Mouse (Mus musculus): ENCODE data around the gene Pank4. TPM values are rescaled to one million over a fixed set of nuclear protein-coding genes. Genes with fewer than 3 reads are reported as not detected.

Pank4 gene
- polyA plus RNA-seq, 1 experiment from 2014 or later: 46.7 TPM

GRCm38 (mm10) chr4:155018601-155019335, 54.8 kb downstream of the Pank4 start:
- Histone ChIP-seq H3K36me3 (replicated peaks) (no peaks in the 10 kb centered on the region), H3K4me2 (peak overlapping the region; percentile 49), H3K27ac (peak overlapping the region; percentile 9; the same call in 1 of the 2 replicates), H3K9ac (peak overlapping the region; percentile 17; the same call in 1 of the 2 replicates), H3K9me3 (no peaks in the 10 kb centered on the region), H3K27me3 (peaks cover 24% of the 10 kb centered on the region), H3K4me1 (peaks cover 72% of the 10 kb centered on the region), H3K4me3 (replicated peaks) (peak overlapping the region; percentile 25)
- peak; percentile 61; the same call in 1 of the 2 replicates for ATAC-seq (ENCODE audit: low FRiP score)
- WGBS: 5% methylated on average over 15 of the region's 15 CpGs

- WGBS: under 1% methylated on average over 10 of the region's 10 CpGs
- no peaks in the 10 kb centered on the region for H3K9me3 ChIP-seq
- H3K4me2 ChIP-seq: peak overlapping the region; percentile 49
- H3K4me3 ChIP-seq (replicated peaks): peak overlapping the region; percentile 25
- ATAC-seq (ENCODE audit: low FRiP score): peak; percentile 62; the same call in 1 of the 2 replicates
- H3K27ac ChIP-seq: peak overlapping the region; percentile 33
- peaks cover 19% of the 10 kb centered on the region for H3K27me3 ChIP-seq
- H3K36me3 ChIP-seq (replicated peaks): no peaks in the 10 kb centered on the region
- peak overlapping the region; percentile 17; the same call in 1 of the 2 replicates for H3K9ac ChIP-seq
- H3K4me1 ChIP-seq: peaks cover 71% of the 10 kb centered on the region
Measured at GRCm38 (mm10) chr4:155019336-155019847, 55.5 kb downstream of the Pank4 start.

GRCm38 (mm10) chr4:155020141-155020540, 56.2 kb downstream of the Pank4 start:
- Histone ChIP-seq H3K9ac (no peak overlapping the region), H3K4me1 (peaks cover 77% of the 10 kb centered on the region), H3K4me3 (replicated peaks) (no peak overlapping the region), H3K36me3 (replicated peaks) (no peaks in the 10 kb centered on the region), H3K4me2 (no peak overlapping the region), H3K27me3 (peaks cover 19% of the 10 kb centered on the region), H3K27ac (peak overlapping the region; percentile 33), H3K9me3 (no peaks in the 10 kb centered on the region)
- no peak for ATAC-seq (ENCODE audit: low FRiP score)
- 80% methylated on average over 1 of the region's 1 CpGs for WGBS

GRCm38 (mm10) chr4:155020813-155021212, 56.9 kb downstream of the Pank4 start:
- no peak overlapping the region for H3K4me2 ChIP-seq
- no peaks in the 10 kb centered on the region for H3K9me3 ChIP-seq
- peaks cover 19% of the 10 kb centered on the region for H3K27me3 ChIP-seq
- no peak overlapping the region for H3K27ac ChIP-seq
- 48% methylated on average over 9 of the region's 9 CpGs for WGBS
- H3K36me3 ChIP-seq (replicated peaks): no peaks in the 10 kb centered on the region
- no peak overlapping the region for H3K9ac ChIP-seq
- ATAC-seq (ENCODE audit: low FRiP score): no peak
- peaks cover 76% of the 10 kb centered on the region for H3K4me1 ChIP-seq
- H3K4me3 ChIP-seq (replicated peaks): no peak overlapping the region

DNA sequence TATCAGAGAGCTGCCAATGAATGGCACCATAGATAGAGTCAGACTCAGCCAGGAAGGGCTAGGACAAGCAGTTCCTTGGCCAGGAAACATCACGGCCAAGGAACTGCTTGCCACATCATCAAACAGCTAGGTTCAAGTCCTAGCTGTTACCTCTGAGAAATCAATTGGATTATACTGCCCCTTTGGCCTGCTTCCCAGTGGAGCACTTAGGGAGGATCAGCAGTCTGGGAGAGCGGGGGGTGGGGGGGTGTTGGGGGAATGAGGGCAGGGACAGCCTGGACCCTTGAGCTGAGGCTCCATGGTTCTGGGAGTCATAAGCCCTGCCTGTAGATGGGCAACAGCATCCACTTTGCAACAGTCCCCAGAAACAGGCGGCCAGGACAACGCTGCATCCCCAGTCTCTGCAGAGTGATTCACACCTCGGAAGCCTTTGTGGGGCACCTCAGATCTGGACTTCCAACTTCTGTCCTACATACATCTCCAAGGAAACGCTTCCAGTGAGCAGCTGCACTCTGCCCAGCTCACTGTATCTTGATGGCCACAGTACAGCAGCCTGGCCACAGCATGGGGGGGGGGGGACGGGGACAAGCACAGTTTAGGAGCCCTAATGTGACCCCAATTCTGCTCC, 58.4 kb downstream of the Pank4 start:
- Histone ChIP-seq H3K27ac (no peak overlapping the region), H3K9me3 (no peaks in the 10 kb centered on the region), H3K27me3 (peaks cover 13% of the 10 kb centered on the region), H3K4me3 (replicated peaks) (no peak overlapping the region), H3K4me2 (no peak overlapping the region), H3K9ac (no peak overlapping the region), H3K36me3 (replicated peaks) (no peaks in the 10 kb centered on the region), H3K4me1 (peaks cover 64% of the 10 kb centered on the region)
- 71% methylated on average over 7 of the region's 7 CpGs for WGBS
- ATAC-seq (ENCODE audit: low FRiP score): no peak

DNA sequence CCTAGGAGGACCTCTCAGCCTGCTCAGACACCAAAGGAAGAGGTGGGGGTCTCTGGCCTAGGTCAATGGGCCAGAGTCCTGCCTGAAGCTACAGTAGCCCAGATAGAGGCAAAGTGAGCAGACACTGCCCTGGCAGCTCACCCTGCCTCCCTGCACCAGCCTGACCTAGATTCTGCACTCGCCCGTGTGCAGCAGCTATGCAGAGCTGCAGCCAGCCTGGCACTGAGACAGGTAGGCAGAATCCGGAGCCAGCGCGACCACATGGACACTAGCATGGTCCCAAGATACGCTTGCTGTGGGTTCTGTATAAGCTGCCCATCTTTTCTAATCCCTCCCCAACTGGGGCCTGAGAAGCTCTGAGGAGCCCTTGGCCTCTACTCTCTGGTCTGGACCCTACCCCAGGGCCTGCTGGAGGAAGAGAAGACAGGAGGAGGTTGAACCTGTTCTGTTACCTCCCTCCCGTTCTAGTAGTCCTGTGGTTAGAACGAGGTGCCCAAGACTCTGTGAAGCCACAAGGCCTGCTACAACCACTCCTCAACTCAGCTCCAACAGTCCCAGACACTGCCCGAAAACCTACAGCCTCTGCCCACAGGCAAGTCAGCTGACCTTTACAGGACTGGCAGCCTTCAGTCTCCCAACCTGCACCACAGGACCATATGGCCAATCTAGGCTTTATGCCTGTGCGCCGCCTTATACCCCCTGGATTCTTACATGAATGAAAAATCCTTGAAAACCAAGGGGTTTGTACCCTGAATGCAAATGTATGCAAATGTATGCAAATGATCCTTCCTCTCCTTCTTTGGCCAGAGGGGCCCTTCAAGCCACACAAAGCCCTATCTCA, 60.5 kb downstream of the Pank4 start:
- ATAC-seq (ENCODE audit: low FRiP score): peak; percentile 45; the same call in 1 of the 2 replicates
- Histone ChIP-seq H3K4me3 (replicated peaks) (no peak overlapping the region), H3K4me2 (no peak overlapping the region), H3K27me3 (no peaks in the 10 kb centered on the region), H3K9me3 (no peaks in the 10 kb centered on the region), H3K36me3 (replicated peaks) (no peaks in the 10 kb centered on the region), H3K27ac (peak overlapping the region; percentile 78), H3K9ac (no peak overlapping the region), H3K4me1 (peaks cover 47% of the 10 kb centered on the region)
- 77% methylated on average over 11 of the region's 11 CpGs for WGBS

Other genes with a start within 250 kb of the Pank4 start
- 0.26 and 0.38 TPM in 2 replicates for gene Ttc34, start 126.7 kb upstream of the Pank4 start, polyA plus RNA-seq (2016; fragmentation: Nextera tagmentation; extraction: Ambion mirVana)
- gene Mmel1, start 94.5 kb upstream of the Pank4 start, polyA plus RNA-seq (2016; fragmentation: Nextera tagmentation; extraction: Ambion mirVana): 0.08 and 0.19 TPM in 2 replicates
- 29.8 and 30.3 TPM in 2 replicates for gene Fam213b, start 65.0 kb upstream of the Pank4 start, polyA plus RNA-seq (2016; fragmentation: Nextera tagmentation; extraction: Ambion mirVana)
- 0.21 and 1.2 TPM in 2 replicates for gene Tnfrsf14, start 35.6 kb upstream of the Pank4 start, polyA plus RNA-seq (2016; fragmentation: Nextera tagmentation; extraction: Ambion mirVana)
- 456 and 462 TPM in 2 replicates for gene Hes5, start 3.2 kb upstream of the Pank4 start, polyA plus RNA-seq (2016; fragmentation: Nextera tagmentation; extraction: Ambion mirVana)
- gene Plch2, start 92.7 kb downstream of the Pank4 start, polyA plus RNA-seq (2016; fragmentation: Nextera tagmentation; extraction: Ambion mirVana): 4.2 and 5.3 TPM in 2 replicates
- gene Pex10, start 102.9 kb downstream of the Pank4 start, polyA plus RNA-seq (2016; fragmentation: Nextera tagmentation; extraction: Ambion mirVana): 17.2 and 19.3 TPM in 2 replicates
- 128 and 129 TPM in 2 replicates for gene Rer1, start 122.3 kb downstream of the Pank4 start, polyA plus RNA-seq (2016; fragmentation: Nextera tagmentation; extraction: Ambion mirVana)
- 6.9 and 7.0 TPM in 2 replicates for gene Morn1, start 122.5 kb downstream of the Pank4 start, polyA plus RNA-seq (2016; fragmentation: Nextera tagmentation; extraction: Ambion mirVana)

Data from forebrain, embryonic 12.5 days (tissue).